Mouse (Mus musculus) intestine, embryonic 14.5 days (tissue): ENCODE measurements at regions not wholly inside any gene's neighbourhood (a gene's known extent, or its start where the extent isn't known, plus 50 kb on each side); places are given as distances from the start of the nearest gene placed in this dataset.

Experiments used
- ATAC-seq: fragments of 200-750 bp; cut with Nextera tagmentation; replicated peaks from 2 replicates; pipeline ENCODE4 v1.8.0; 2017; ENCODE audit warnings: low read depth, moderate number of reproducible peaks, moderate TSS enrichment, moderate library complexity; ENCODE audit not compliant: low FRiP score, low TSS enrichment
- DNase-seq: peaks from one replicate; pipeline ENCODE4 v3.0.0-alpha.2; 2018; ENCODE audit warnings: low spot score
- H3K27ac ChIP-seq: fragments of 300-500 bp; sonication (generic); 2 replicates; pipeline ENCODE4 v1.5.1; 2014; ENCODE audit warnings: low read depth, mild to moderate bottlenecking, control low read depth
- H3K27me3 ChIP-seq: fragments of 300-500 bp; sonication (generic); replicated peaks from 2 replicates; pipeline ENCODE4 v1.6.1; 2014; ENCODE audit warnings: low read length, control low read depth; ENCODE audit not compliant: control insufficient read depth, insufficient read depth
- H3K36me3 ChIP-seq: fragments of 300-500 bp; sonication (generic); 2 replicates; pipeline ENCODE4 v1.6.1; 2014; ENCODE audit warnings: low read length, control low read depth; ENCODE audit not compliant: control insufficient read depth, insufficient read depth
- H3K4me1 ChIP-seq: fragments of 300-500 bp; sonication (generic); replicated peaks from 2 replicates; pipeline ENCODE4 v1.6.1; 2014; ENCODE audit warnings: low read length, control low read depth, mixed read lengths; ENCODE audit not compliant: control insufficient read depth, insufficient read depth
- H3K4me2 ChIP-seq: fragments of 300-500 bp; sonication (generic); 2 replicates; pipeline ENCODE4 v1.6.1; 2014; ENCODE audit warnings: low read length
- H3K4me3 ChIP-seq: fragments of 300-500 bp; sonication (generic); 2 replicates; pipeline ENCODE4 v1.5.1; 2014; ENCODE audit warnings: low read depth, low read length, control low read depth, mixed read lengths
- H3K9ac ChIP-seq: fragments of 300-500 bp; sonication (generic); 2 replicates; pipeline ENCODE4 v1.6.1; 2014; ENCODE audit warnings: mild to moderate bottlenecking, low read length
- H3K9me3 ChIP-seq: fragments of 300-500 bp; sonication (generic); 2 replicates; pipeline ENCODE4 v1.6.1; 2016; ENCODE audit warnings: low read length, control low read depth; ENCODE audit not compliant: control insufficient read depth
- WGBS: fragments of 180-500 bp; shearing (Covaris S2); extraction: QIAGEN DNeasy Blood & Tissue Kit; methylation state at CpG from one replicate; pipeline ENCODE4 v1.1.7; 2014; 5-methylcytosine and 5-hydroxymethylcytosine counted together

GRCm38 (mm10) chr4:25488479-25489069 is 207.0 kb upstream of the Ufl1 start:
- Histone ChIP-seq H3K4me1 (no peaks in the 10 kb centered on the region), H3K9ac (no peak overlapping the region)

GRCm38 (mm10) chr4:25483621-25483933 is 202.0 kb upstream of the Ufl1 start:
- no peaks in the 10 kb centered on the region for H3K9me3 ChIP-seq
- H3K9ac ChIP-seq, result no peak overlapping the region
- ATAC-seq, result no peak
- 41% methylated on average over 1 of the region's 1 CpGs for WGBS
- H3K27me3 ChIP-seq, result no peaks in the 10 kb centered on the region
- H3K4me1 ChIP-seq, result no peaks in the 10 kb centered on the region
- DNase-seq, result no peak
- H3K4me2 ChIP-seq, result no peak overlapping the region
- no peak overlapping the region for H3K4me3 ChIP-seq
- no peaks in the 10 kb centered on the region for H3K36me3 ChIP-seq
- no peak overlapping the region for H3K27ac ChIP-seq

More at GRCm38 (mm10) chr4:25488479-25489069, 207.0 kb upstream of the Ufl1 start:
- WGBS, result 67% methylated on average over 1 of the region's 1 CpGs
- DNase-seq, result no peak
- Histone ChIP-seq H3K27me3 (no peaks in the 10 kb centered on the region), H3K9me3 (no peaks in the 10 kb centered on the region), H3K36me3 (no peaks in the 10 kb centered on the region), H3K4me2 (no peak overlapping the region), H3K27ac (no peak overlapping the region), H3K4me3 (no peak overlapping the region)
- no peak for ATAC-seq

- Histone ChIP-seq H3K27me3 (no peaks in the 10 kb centered on the region), H3K9ac (no peak overlapping the region), H3K4me3 (no peak overlapping the region), H3K9me3 (no peaks in the 10 kb centered on the region), H3K4me1 (no peaks in the 10 kb centered on the region), H3K36me3 (no peaks in the 10 kb centered on the region), H3K4me2 (no peak overlapping the region), H3K27ac (no peak overlapping the region)
- no peak for DNase-seq
- ATAC-seq, result no peak
- WGBS, result 46% methylated on average over 6 of the region's 6 CpGs
Measured at GRCm38 (mm10) chr4:25482933-25483620, 201.5 kb upstream of the Ufl1 start.

- H3K4me2 ChIP-seq, result no peak overlapping the region
- ATAC-seq, result no peak
- H3K9me3 ChIP-seq, result no peaks in the 10 kb centered on the region
- no peak overlapping the region for H3K4me3 ChIP-seq
- H3K9ac ChIP-seq, result no peak overlapping the region
- no peaks in the 10 kb centered on the region for H3K4me1 ChIP-seq
- no peaks in the 10 kb centered on the region for H3K36me3 ChIP-seq
- H3K27me3 ChIP-seq, result no peaks in the 10 kb centered on the region
- no peak overlapping the region for H3K27ac ChIP-seq
- DNase-seq, result no peak
Measured at GRCm38 (mm10) chr4:25473026-25473425, 191.4 kb upstream of the Ufl1 start.

GRCm38 (mm10) chr4:25466490-25466889 is 184.9 kb upstream of the Ufl1 start:
- Histone ChIP-seq H3K4me2 (no peak overlapping the region), H3K4me1 (no peaks in the 10 kb centered on the region), H3K9ac (no peak overlapping the region), H3K9me3 (no peaks in the 10 kb centered on the region), H3K4me3 (no peak overlapping the region), H3K27me3 (no peaks in the 10 kb centered on the region), H3K36me3 (no peaks in the 10 kb centered on the region), H3K27ac (no peak overlapping the region)
- WGBS, result 83% methylated on average over 3 of the region's 3 CpGs
- DNase-seq (no peak), ATAC-seq (no peak)

GRCm38 (mm10) chr4:25464792-25465590 is 183.4 kb upstream of the Ufl1 start:
- WGBS, result 73% methylated on average over 1 of the region's 1 CpGs
- no peaks in the 10 kb centered on the region for H3K27me3 ChIP-seq
- H3K4me2 ChIP-seq, result no peak overlapping the region
- no peaks in the 10 kb centered on the region for H3K4me1 ChIP-seq
- ATAC-seq (no peak), DNase-seq (no peak)
- H3K9ac ChIP-seq, result no peak overlapping the region
- H3K36me3 ChIP-seq, result no peaks in the 10 kb centered on the region
- H3K4me3 ChIP-seq, result no peak overlapping the region
- no peak overlapping the region for H3K27ac ChIP-seq
- H3K9me3 ChIP-seq, result no peaks in the 10 kb centered on the region

- no peaks in the 10 kb centered on the region for H3K27me3 ChIP-seq
- H3K36me3 ChIP-seq, result no peaks in the 10 kb centered on the region
- WGBS, result 85% methylated on average over 1 of the region's 1 CpGs
- DNase-seq, result no peak
- no peak overlapping the region for H3K27ac ChIP-seq
- H3K4me3 ChIP-seq, result no peak overlapping the region
- no peaks in the 10 kb centered on the region for H3K4me1 ChIP-seq
- no peak overlapping the region for H3K4me2 ChIP-seq
- H3K9me3 ChIP-seq, result no peaks in the 10 kb centered on the region
- no peak for ATAC-seq
- H3K9ac ChIP-seq, result no peak overlapping the region
Measured at GRCm38 (mm10) chr4:25464069-25464468, 182.4 kb upstream of the Ufl1 start.

- no peak overlapping the region for H3K27ac ChIP-seq
- H3K4me2 ChIP-seq, result no peak overlapping the region
- no peaks in the 10 kb centered on the region for H3K9me3 ChIP-seq
- DNase-seq (no peak), ATAC-seq (no peak)
- H3K9ac ChIP-seq, result no peak overlapping the region
- no peak overlapping the region for H3K4me3 ChIP-seq
- 84% methylated on average over 1 of the region's 1 CpGs for WGBS
- H3K36me3 ChIP-seq, result no peaks in the 10 kb centered on the region
- no peaks in the 10 kb centered on the region for H3K27me3 ChIP-seq
- H3K4me1 ChIP-seq, result no peaks in the 10 kb centered on the region
Measured at GRCm38 (mm10) chr4:25460127-25460526, 178.5 kb upstream of the Ufl1 start.
